Mouse (Mus musculus): ENCODE measurements around the gene Foxk2. TPM values are rescaled to one million over a fixed set of nuclear protein-coding genes. Genes with fewer than 3 reads are reported as not detected.
"Not testable (repeated sequence)": the region's sequence is repeated elsewhere in the genome, so short reads cannot be mapped to it uniquely, and the experiment has no call there.

Gene Foxk2
- polyA plus RNA-seq, 1 experiment: 80.0 TPM

DNA sequence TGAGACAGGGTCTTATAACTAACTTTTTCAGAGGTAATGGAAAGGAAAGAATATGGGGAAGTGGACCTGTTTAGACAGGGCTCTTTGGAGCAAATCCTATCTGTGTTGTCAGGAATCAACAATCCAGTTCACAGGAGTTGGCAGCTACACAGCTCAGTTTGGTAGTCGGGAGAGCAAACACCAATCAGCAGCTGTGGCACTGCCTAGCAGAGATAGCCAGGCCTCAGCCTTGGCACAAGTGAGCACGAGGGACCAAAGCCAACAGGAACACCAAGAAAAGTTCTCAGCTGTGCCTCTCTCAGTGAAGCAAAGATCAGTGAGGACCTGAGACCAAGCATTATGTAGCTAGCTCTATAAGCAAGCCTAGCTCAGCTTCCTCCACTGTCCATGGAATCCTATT, 87.2 kb downstream of the Foxk2 start:
- Histone ChIP-seq H3K27ac (ENCODE audit: control insufficient read depth, insufficient read depth, low read depth, low read length) (no peak overlapping the region), H3K27me3 (ENCODE audit: control insufficient read depth, insufficient read depth, low read length) (no peaks in the 10 kb centered on the region), H3K36me3 (ENCODE audit: control insufficient read depth, insufficient read depth, low read length) (no peaks in the 10 kb centered on the region; the same call in 1 of the 2 replicates), H3K4me3 (ENCODE audit: control insufficient read depth, low read depth, low read length) (no peak overlapping the region), H3K4me1 (ENCODE audit: control insufficient read depth, insufficient read depth, low read length) (no peaks in the 10 kb centered on the region; the same call in 1 of the 2 replicates)
- no peak for TF ChIP-seq POLR2A (IDR thresholded peaks at IDR 0.05; ENCODE audit: control insufficient read depth, low read depth, low read length)
- no peak for TF ChIP-seq CTCF (IDR thresholded peaks at IDR 0.05; ENCODE audit: control insufficient read depth, insufficient read depth, insufficient replicate concordance, low read depth, low read length)

DNA sequence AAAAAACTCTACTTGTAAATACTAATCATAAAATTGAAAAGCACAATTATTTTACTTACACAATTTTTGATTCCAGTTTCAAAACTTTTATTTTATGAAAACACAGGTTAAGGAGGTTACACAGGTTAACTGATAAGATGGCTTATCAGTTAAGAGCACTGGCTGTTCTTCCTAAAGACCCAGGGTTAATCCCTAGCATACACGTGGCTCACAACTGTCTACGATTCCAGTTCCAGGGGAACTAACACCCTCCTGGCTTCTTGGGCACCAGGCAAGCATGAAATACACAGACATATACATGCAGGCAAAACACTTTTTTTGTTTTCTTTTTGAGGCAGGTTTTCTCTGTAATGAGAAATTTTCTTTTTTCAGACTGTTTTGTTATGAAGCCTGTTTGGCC, 88.4 kb downstream of the Foxk2 start:
- H3K4me1 ChIP-seq (ENCODE audit: control insufficient read depth, insufficient read depth, low read length): peaks cover 2% of the 10 kb centered on the region; the same call in 1 of the 2 replicates
- H3K4me3 ChIP-seq (ENCODE audit: control insufficient read depth, low read depth, low read length): no peak overlapping the region
- no peaks in the 10 kb centered on the region for H3K27me3 ChIP-seq (ENCODE audit: control insufficient read depth, insufficient read depth, low read length)
- no peaks in the 10 kb centered on the region; the same call in 1 of the 2 replicates for H3K36me3 ChIP-seq (ENCODE audit: control insufficient read depth, insufficient read depth, low read length)
- TF ChIP-seq CTCF (IDR thresholded peaks at IDR 0.05; ENCODE audit: control insufficient read depth, insufficient read depth, insufficient replicate concordance, low read depth, low read length) (no peak), POLR2A (IDR thresholded peaks at IDR 0.05; ENCODE audit: control insufficient read depth, low read depth, low read length) (no peak)
- no peak overlapping the region for H3K27ac ChIP-seq (ENCODE audit: control insufficient read depth, insufficient read depth, low read depth, low read length)

DNA sequence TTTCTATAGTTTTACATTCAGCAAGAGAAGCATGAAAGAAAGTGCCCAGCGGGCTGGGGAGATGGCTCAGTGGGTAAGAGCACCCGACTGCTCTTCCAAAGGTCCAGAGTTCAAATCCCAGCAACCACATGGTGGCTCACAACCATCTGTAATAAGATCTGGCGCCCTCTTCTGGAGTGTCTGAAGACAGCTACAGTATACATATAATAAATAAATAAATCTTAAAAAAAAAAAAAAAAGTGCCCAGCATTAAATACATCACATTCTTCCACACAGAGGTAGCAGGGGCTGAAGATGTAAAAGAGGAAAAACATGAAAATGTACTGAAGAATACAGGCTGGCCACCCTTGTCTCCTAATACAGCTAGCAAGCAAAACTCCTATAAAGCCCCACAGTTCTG, 88.9 kb downstream of the Foxk2 start:
- not testable (repeated sequence) for H3K4me3 ChIP-seq (ENCODE audit: control insufficient read depth, low read depth, low read length); H3K4me1 ChIP-seq (ENCODE audit: control insufficient read depth, insufficient read depth, low read length); H3K27me3 ChIP-seq (ENCODE audit: control insufficient read depth, insufficient read depth, low read length); H3K27ac ChIP-seq (ENCODE audit: control insufficient read depth, insufficient read depth, low read depth, low read length); H3K36me3 ChIP-seq (ENCODE audit: control insufficient read depth, insufficient read depth, low read length)

- no peaks in the 10 kb centered on the region for H3K27me3 ChIP-seq (ENCODE audit: control insufficient read depth, insufficient read depth, low read length)
- no peaks in the 10 kb centered on the region for H3K36me3 ChIP-seq (ENCODE audit: control insufficient read depth, insufficient read depth, low read length)
- peak overlapping the region; percentile 98 for H3K4me3 ChIP-seq (ENCODE audit: control insufficient read depth, low read depth, low read length)
- H3K27ac ChIP-seq (ENCODE audit: control insufficient read depth, insufficient read depth, low read depth, low read length): peak overlapping the region; percentile 92
- TF ChIP-seq CTCF (IDR thresholded peaks at IDR 0.05; ENCODE audit: control insufficient read depth, insufficient read depth, insufficient replicate concordance, low read depth, low read length): no peak
- no peak for TF ChIP-seq POLR2A (IDR thresholded peaks at IDR 0.05; ENCODE audit: control insufficient read depth, low read depth, low read length)
- H3K4me1 ChIP-seq (ENCODE audit: control insufficient read depth, insufficient read depth, low read length): peaks cover 10% of the 10 kb centered on the region
Observed at GRCm38 (mm10) chr11:121353326-121354090, 93.7 kb downstream of the Foxk2 start.

- TF ChIP-seq CTCF (IDR thresholded peaks at IDR 0.05; ENCODE audit: control insufficient read depth, insufficient read depth, insufficient replicate concordance, low read depth, low read length): no peak
- peak; percentile 87 for TF ChIP-seq POLR2A (IDR thresholded peaks at IDR 0.05; ENCODE audit: control insufficient read depth, low read depth, low read length)
- Histone ChIP-seq H3K4me1 (ENCODE audit: control insufficient read depth, insufficient read depth, low read length) (peaks cover 10% of the 10 kb centered on the region), H3K27ac (ENCODE audit: control insufficient read depth, insufficient read depth, low read depth, low read length) (peak within 1 kb of the TSS; percentile 92), H3K36me3 (ENCODE audit: control insufficient read depth, insufficient read depth, low read length) (no peaks in the 10 kb centered on the region), H3K4me3 (ENCODE audit: control insufficient read depth, low read depth, low read length) (peak within 1 kb of the TSS; percentile 98), H3K27me3 (ENCODE audit: control insufficient read depth, insufficient read depth, low read length) (no peaks in the 10 kb centered on the region)
Observed at GRCm38 (mm10) chr11:121354091-121354707, 94.4 kb downstream of the Foxk2 start, which contains the start of gene Wdr45b. Gene Wdr45b (minus strand): TSS chr11:121354445.

Other genes starting within 250 kb of the Foxk2 start
- gene Cd7, start 220.6 kb upstream of the Foxk2 start, polyA plus RNA-seq (2012; rRNA removed): 0.71 and 0.95 TPM in 2 replicates
- gene Sectm1b, start 196.4 kb upstream of the Foxk2 start, polyA plus RNA-seq (2012; rRNA removed): not detected in 2 replicates
- gene Sectm1a, start 178.8 kb upstream of the Foxk2 start, polyA plus RNA-seq (2012; rRNA removed): 8.9 and 9.0 TPM in 2 replicates
- 23.9 and 27.6 TPM in 2 replicates for gene Tex19.2, start 141.3 kb upstream of the Foxk2 start, polyA plus RNA-seq (2012; rRNA removed)
- 11.7 and 16.1 TPM in 2 replicates for gene Tex19.1, start 113.8 kb upstream of the Foxk2 start, polyA plus RNA-seq (2012; rRNA removed)
- gene Uts2r, start 99.7 kb upstream of the Foxk2 start, polyA plus RNA-seq (2012; rRNA removed): 0.31 and 0.35 TPM in 2 replicates
- gene Hexdc, start 55.6 kb upstream of the Foxk2 start, polyA plus RNA-seq (2012; rRNA removed): 5.2 and 6.0 TPM in 2 replicates
- gene Ogfod3, start 55.3 kb upstream of the Foxk2 start, polyA plus RNA-seq (2012; rRNA removed): 2.7 and 3.1 TPM in 2 replicates
- gene Cybc1, start 30.7 kb upstream of the Foxk2 start, polyA plus RNA-seq (2012; rRNA removed): 7.8 and 8.7 TPM in 2 replicates
- 8.2 and 8.9 TPM in 2 replicates for gene Narf, start 22.7 kb upstream of the Foxk2 start, polyA plus RNA-seq (2012; rRNA removed)
- gene Wdr45b, start 94.5 kb downstream of the Foxk2 start, polyA plus RNA-seq (2012; rRNA removed): 26.7 and 27.9 TPM in 2 replicates
- 0.32 and 0.47 TPM in 2 replicates for gene Rab40b, start 128.3 kb downstream of the Foxk2 start, polyA plus RNA-seq (2012; rRNA removed)
- gene Fn3krp, start 161.4 kb downstream of the Foxk2 start, polyA plus RNA-seq (2012; rRNA removed): 7.1 and 8.0 TPM in 2 replicates
- 0.09 and 0.11 TPM in 2 replicates for gene Fn3k, start 174.9 kb downstream of the Foxk2 start, polyA plus RNA-seq (2012; rRNA removed)
- gene Tbcd, start 192.0 kb downstream of the Foxk2 start, polyA plus RNA-seq (2012; rRNA removed): 22.4 and 23.4 TPM in 2 replicates

Data from testis, adult 2 months (tissue).